Mouse (Mus musculus): ENCODE measurements around the gene Pdcd10.

GRCm38 (mm10) chr3:75531074-75531473 lies 25.6 kb downstream of the Pdcd10 start:
- no peak for TF ChIP-seq CTCF (IDR thresholded peaks at IDR 0.05; ENCODE audit: borderline replicate concordance, insufficient read depth, low read length)
- TF ChIP-seq POLR2A (IDR thresholded peaks at IDR 0.05; ENCODE audit: low read depth, low read length) = no peak

Measured in embryonic fibroblast, embryonic 13.5 days (primary cell).